Comparison of ENCODE assay signal across 8 mouse cellular contexts in the genomic region with DNA sequence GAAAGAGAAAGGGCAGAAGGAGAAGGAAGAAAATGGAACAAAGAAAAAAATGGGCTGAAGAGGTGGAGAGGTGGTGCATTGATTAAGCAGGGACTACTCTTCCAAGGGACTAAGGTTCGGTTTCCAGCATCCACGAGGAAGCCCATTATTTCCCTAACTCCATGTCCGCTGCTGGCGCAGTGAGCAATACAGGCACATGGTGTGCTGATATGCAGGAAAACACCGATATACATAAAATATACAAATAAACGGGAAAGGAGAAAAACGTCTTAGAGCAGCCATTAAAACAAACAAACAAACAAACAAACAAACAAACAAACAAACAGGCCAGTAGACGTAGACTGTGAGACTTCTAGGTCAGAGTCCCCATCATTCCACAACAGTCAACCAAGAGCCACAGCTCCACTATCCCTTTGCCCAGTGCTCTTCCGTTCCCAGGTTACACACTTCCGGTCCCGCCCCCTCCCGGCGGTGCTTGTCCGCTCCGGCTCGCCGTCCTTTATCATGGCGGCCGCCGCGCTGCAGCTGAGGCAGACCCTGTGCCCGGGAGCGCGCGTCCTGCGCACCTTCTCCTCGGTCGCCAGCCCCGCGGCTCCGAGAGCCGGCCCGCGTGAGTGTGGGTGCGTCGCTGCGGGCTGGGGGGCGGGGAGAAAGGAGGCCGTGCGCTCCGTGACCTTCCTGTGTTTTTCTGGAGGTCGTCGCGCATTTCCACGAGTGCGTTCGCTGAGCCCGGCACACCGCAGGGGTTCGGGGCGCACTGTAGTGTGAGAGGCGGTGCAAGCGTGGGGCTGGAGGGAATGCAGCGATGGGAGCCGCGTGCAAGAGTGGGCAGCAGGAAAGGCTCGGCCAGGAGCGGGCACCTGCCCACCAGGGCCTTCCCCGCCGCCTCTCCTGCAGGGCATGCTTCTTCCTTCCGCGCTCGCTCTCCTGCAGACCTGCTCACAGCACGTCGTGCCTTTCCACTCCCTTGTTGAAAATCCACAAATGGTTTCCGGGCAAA. TPM values are rescaled to one million over a fixed set of nuclear protein-coding genes. Genes with fewer than 3 reads are reported as not detected.
DNase-seq lines count a peak whose midpoint lies in the region; ATAC-seq lines count a peak whose summit lies in the region.

A gene (plus strand): TSS at position 474 of the 1,000 bp plus-strand sequence.

- H3K9me3 ChIP-seq in megakaryocyte, embryonic 14.5 days, result no peaks in the 10 kb centered on the region

- intact Hi-C loops in gastrocnemius, postnatal 14 days (cut with DNase I; ENCODE audit: low total_unique reads), result no loop called here

- H3K36me3 ChIP-seq in megakaryocyte, embryonic 14.5 days (replicated peaks; ENCODE audit: low read length), result peaks cover 17% of the 10 kb centered on the region

- peaks cover 2% of the 10 kb centered on the region for H3K27me3 ChIP-seq in megakaryocyte, embryonic 14.5 days (replicated peaks)

- H3K4me1 ChIP-seq in megakaryocyte, embryonic 14.5 days, result peaks cover 20% of the 10 kb centered on the region

- peak; percentile 97 for ATAC-seq in inflammation-experienced regulatory T-cells, adult 6 months

- peak; percentile 90 to 96 for DNase-seq in adrenal gland, adult (ENCODE audit: inconsistent age in 2 of 2, low spot score in 1 of 2)
- DNase-seq in embryo, embryonic 10 days (ENCODE audit: low spot score), result peak; percentile 93
- peak; percentile 92 for DNase-seq in gastrocnemius, postnatal 14 days
- peak; percentile 56 to 87 for DNase-seq in left cerebral cortex, adult 9 months (ENCODE audit: low spot score in 2 of 2)
- peak; percentile 92 for DNase-seq in right cerebral cortex, adult 2 months (ENCODE audit: low spot score in 2 of 2)
- peak; percentile 54 for DNase-seq in urinary bladder, postnatal 10 days (ENCODE audit: low spot score)

- peak within 1 kb of the TSS; percentile 98 for H3K4me3 ChIP-seq in megakaryocyte, embryonic 14.5 days (replicated peaks)

RNA-seq across cellular contexts. Expression of the gene that starts here (rescaled TPM):
- 10 to 100 TPM; 50.4 to 56.3 TPM for total RNA-seq in gastrocnemius, postnatal 14 days (2021)
- 10 to 100 TPM; 80.2 to 97.5 (median 83.9) TPM for polyA plus RNA-seq in inflammation-experienced regulatory T-cells, adult 6 months (2017; shearing (Covaris generic))
- 2.7 and 7.0 TPM in 2 replicates for polyA plus RNA-seq in megakaryocyte, embryonic 14.5 days (2012; ENCODE audit: insufficient read depth, low replicate concordance)

Comparison
In these comparisons a context has a peak if more than half of its experiments do, and no peak if none do; other contexts are left out.
1. Peak in every context shown above with its lines: DNase-seq, ATAC-seq and H3K4me3 ChIP-seq.
2. RNA of the gene that starts here (polyA plus RNA-seq): 80.2 to 97.5 TPM in inflammation-experienced regulatory T-cells, adult 6 months; 2.7 to 7.0 TPM in megakaryocyte, embryonic 14.5 days; every median in the first group is over 10 times any median in the second.